Mouse (Mus musculus) gastrocnemius, postnatal 4 days (tissue): ENCODE results near the gene Bean1. TPM values are rescaled to one million over a fixed set of nuclear protein-coding genes. Genes with fewer than 3 reads are reported as not detected.
A peak's percentile ranks its signal among the peaks of the same experiment; 100 is the strongest.

ENCODE experiments used
- DNase-seq, 2 experiments: peaks; one replicate each; pipeline ENCODE4 v3.0.0; 2021 to 2022; ENCODE audit warnings: low spot score in 2 of 2, mixed read lengths in 2 of 2
- long read RNA-seq, 2 experiments: library from polyadenylated mRNA; stranded (forward); transcript quantifications; one replicate each; pipeline ENCODE4 v2.0.0; 2021
- total RNA-seq, 2 experiments: library from RNA; stranded (reverse); gene quantifications; 2 replicates each; pipeline ENCODE4 v1.2.3; 2021

The Bean1 gene
- total RNA-seq, result 1 to 10 TPM; 1.7 to 2.5 TPM
- long read RNA-seq, experiment 1, partial matches to known transcripts, result 0 of 4 reads
- long read RNA-seq, experiment 1, other reads (novel, unspliced or antisense), result 1 of 4 reads
- long read RNA-seq, experiment 2, partial matches to known transcripts, result 1 of 5 reads
- long read RNA-seq, experiment 2, other reads (novel, unspliced or antisense), result 1 of 5 reads

- peak; percentile 49 to 56 for DNase-seq
Observed at GRCm38 (mm10) chr8:104170118-104171049, at the start of gene Bean1. Bean1 (plus strand) TSS chr8:104170442.

- no peak for DNase-seq
Observed at GRCm38 (mm10) chr8:104121640-104122416, 48.4 kb upstream of the Bean1 start.

GRCm38 (mm10) chr8:104123080-104123657 lies 47.1 kb upstream of the Bean1 start:
- no peak for DNase-seq

- no peak for DNase-seq
Observed at GRCm38 (mm10) chr8:104124534-104124933, 45.7 kb upstream of the Bean1 start.

GRCm38 (mm10) chr8:104127160-104127883 lies 42.9 kb upstream of the Bean1 start:
- no peak for DNase-seq

- no peak for DNase-seq
Observed at GRCm38 (mm10) chr8:104130916-104131315, 39.3 kb upstream of the Bean1 start.

GRCm38 (mm10) chr8:104131414-104131975 lies 38.7 kb upstream of the Bean1 start:
- no peak for DNase-seq

GRCm38 (mm10) chr8:104134521-104134920 lies 35.7 kb upstream of the Bean1 start:
- no peak for DNase-seq

- DNase-seq, result no peak
Observed at GRCm38 (mm10) chr8:104136277-104136676, 34.0 kb upstream of the Bean1 start.

GRCm38 (mm10) chr8:104137636-104138035 lies 32.6 kb upstream of the Bean1 start:
- no peak for DNase-seq

GRCm38 (mm10) chr8:104140611-104141010 lies 29.6 kb upstream of the Bean1 start:
- DNase-seq, result no peak

GRCm38 (mm10) chr8:104142415-104142814 lies 27.8 kb upstream of the Bean1 start:
- DNase-seq, result no peak

GRCm38 (mm10) chr8:104143379-104143778 lies 26.9 kb upstream of the Bean1 start:
- DNase-seq, result no peak

GRCm38 (mm10) chr8:104144434-104145216 lies 25.6 kb upstream of the Bean1 start:
- no peak for DNase-seq

GRCm38 (mm10) chr8:104145981-104146689 lies 24.1 kb upstream of the Bean1 start:
- DNase-seq, result peak; percentile 74 to 83

- DNase-seq, result no peak
Observed at GRCm38 (mm10) chr8:104146717-104147494, 23.3 kb upstream of the Bean1 start.

- DNase-seq, result no peak
Observed at GRCm38 (mm10) chr8:104147947-104148346, 22.3 kb upstream of the Bean1 start.

GRCm38 (mm10) chr8:104160731-104161130 lies 9.5 kb upstream of the Bean1 start:
- DNase-seq, result no peak
